Mouse (Mus musculus): ENCODE results near the gene Actl11. TPM values are rescaled to one million over a fixed set of nuclear protein-coding genes. Genes with fewer than 3 reads are reported as not detected.

The Actl11 gene
- total RNA-seq, 2 experiments from 2014 or later = not detected

DNA sequence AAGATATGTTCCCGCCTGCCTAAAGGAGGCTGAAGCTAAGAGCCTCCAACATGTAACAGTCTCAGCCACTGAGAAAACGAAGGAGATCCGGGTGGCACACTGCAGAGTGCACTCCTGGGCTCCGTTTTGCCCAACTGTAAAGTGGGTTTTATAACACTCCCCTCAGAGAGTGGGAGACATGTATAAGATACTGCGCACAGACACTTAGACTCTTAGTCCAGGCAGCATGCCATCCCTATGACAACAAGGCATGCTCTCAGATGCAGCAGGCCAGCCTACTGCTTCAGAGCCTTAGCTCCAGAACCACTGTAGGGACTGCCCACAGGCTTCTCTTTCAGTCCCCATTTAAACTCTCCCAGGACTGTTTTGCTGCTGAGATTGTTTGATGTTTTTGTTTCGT is 9.4 kb upstream of the Actl11 start:
- ATAC-seq (replicated peaks; ENCODE audit: low FRiP score, poor library complexity, severe bottlenecking) = no peak

DNA sequence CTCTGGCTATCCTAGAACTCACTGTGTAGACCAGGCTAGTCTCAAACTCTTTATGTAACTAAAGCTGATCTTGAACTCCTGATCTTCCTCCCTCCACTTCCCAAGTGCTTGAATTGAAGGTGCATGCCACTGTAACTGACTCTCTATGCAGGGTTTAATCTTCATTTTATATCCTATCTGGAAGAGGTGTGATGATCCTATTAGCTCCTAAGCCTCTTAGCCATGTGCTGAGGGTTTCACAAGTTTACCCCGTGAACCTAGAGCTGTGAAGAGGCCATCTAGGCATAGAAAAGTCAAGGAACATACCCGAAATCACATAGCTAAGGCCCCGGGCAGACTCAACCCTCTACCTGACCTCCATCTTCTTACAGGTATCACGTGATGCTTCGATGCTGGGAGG is 8.8 kb upstream of the Actl11 start:
- no peak for ATAC-seq (replicated peaks; ENCODE audit: low FRiP score, poor library complexity, severe bottlenecking)

DNA sequence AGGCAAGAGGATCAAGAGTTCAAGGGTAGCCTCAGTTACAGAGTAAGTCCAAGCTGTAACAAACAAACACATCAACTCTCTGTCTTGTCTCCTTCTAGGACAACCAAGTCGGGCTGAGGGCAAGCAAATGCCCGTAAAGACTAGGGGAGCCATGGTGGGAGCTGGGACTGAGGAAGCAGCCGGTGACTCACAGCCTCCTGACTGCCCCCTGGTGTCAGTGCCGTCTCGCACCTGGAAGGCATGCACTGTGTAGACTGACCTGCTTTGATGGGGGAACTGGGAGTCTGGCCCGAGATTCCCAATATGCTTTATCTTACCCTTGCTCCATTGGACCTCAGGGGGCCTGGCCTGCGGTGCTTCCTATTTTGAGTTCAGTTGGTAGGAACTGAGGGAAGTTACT is 5.2 kb upstream of the Actl11 start:
- ATAC-seq (replicated peaks; ENCODE audit: low FRiP score, poor library complexity, severe bottlenecking) = no peak

GRCm38 (mm10) chr9:107923956-107924355 is 4.3 kb upstream of the Actl11 start:
- ATAC-seq (replicated peaks; ENCODE audit: low FRiP score, poor library complexity, severe bottlenecking) = no peak

- ATAC-seq (replicated peaks; ENCODE audit: low FRiP score, poor library complexity, severe bottlenecking) = no peak
Measured at GRCm38 (mm10) chr9:107925251-107925650, 3.0 kb upstream of the Actl11 start.

GRCm38 (mm10) chr9:107926920-107927420 is 1.3 kb upstream of the Actl11 start:
- no peak for ATAC-seq (replicated peaks; ENCODE audit: low FRiP score, poor library complexity, severe bottlenecking)

DNA sequence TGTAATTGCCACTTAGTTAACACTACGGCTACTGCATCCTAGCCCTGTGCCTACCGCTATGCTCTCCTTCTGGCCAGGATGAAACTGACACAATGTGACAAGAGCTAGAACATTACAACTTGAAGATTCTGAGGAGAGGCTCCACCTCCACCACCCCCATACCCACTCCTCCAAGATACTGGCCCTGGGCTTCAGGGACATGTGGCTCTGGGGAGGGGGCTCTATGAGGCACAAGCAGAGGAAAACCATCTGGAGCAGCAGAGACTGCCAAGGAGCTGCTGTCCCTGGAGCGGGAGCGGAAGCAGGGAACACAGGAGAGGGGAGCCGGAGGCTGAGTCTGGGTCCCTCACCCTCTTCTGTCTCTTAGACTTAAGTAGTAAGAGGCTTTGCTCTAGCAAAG is 520 bp upstream of the Actl11 start:
- no peak for ATAC-seq (replicated peaks; ENCODE audit: low FRiP score, poor library complexity, severe bottlenecking)

DNA sequence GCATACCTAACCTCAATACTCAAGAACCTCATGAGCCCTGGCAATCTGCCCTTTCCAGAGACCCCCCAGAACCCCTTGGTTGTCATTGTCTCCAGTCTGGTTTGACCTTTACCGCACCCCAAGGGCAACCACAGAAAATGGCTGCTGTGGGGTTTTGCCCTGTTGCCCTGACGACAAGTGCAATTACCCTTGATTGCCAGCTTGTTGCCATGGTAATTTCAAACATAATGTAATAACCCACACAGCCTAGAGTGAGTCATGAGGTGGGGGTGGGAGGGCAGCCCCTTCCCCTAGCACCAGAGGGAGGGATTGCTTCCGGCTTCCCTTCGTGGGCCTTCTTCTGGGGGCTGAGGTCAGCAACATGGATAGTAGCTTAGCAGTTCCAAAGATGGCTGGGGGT is 4.0 kb downstream of the Actl11 start:
- no peak for ATAC-seq (replicated peaks; ENCODE audit: low FRiP score, poor library complexity, severe bottlenecking)

- no peak for ATAC-seq (replicated peaks; ENCODE audit: low FRiP score, poor library complexity, severe bottlenecking)
Measured at GRCm38 (mm10) chr9:107934146-107934545, 5.9 kb downstream of the Actl11 start.

DNA sequence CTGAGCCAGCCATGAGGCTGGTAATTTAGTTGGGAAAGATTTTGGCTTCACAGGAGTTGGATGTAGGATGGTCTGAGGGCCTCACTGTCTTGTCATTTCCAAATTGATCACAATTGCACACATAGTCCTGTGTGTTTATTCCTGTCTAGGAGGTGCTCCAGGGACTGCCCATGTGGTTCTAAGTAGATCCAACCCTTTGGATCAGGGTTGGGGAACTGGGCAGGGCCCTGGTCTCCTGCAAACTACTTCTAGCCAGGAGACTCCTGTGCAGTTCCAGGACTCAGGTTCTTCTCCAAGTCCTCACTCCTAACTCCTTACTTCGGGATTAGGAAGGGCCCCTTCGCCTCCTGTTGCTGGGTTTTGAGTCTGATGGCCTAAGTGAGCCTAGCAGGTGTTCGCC is 7.1 kb downstream of the Actl11 start, which contains the start of gene Camkv:
Gene Camkv (plus strand): TSS at position 301 of the 400 bp plus-strand sequence.
- no peak for ATAC-seq (replicated peaks; ENCODE audit: low FRiP score, poor library complexity, severe bottlenecking)

- ATAC-seq (replicated peaks; ENCODE audit: low FRiP score, poor library complexity, severe bottlenecking) = no peak
Measured at GRCm38 (mm10) chr9:107935790-107936214, 7.5 kb downstream of the Actl11 start.

DNA sequence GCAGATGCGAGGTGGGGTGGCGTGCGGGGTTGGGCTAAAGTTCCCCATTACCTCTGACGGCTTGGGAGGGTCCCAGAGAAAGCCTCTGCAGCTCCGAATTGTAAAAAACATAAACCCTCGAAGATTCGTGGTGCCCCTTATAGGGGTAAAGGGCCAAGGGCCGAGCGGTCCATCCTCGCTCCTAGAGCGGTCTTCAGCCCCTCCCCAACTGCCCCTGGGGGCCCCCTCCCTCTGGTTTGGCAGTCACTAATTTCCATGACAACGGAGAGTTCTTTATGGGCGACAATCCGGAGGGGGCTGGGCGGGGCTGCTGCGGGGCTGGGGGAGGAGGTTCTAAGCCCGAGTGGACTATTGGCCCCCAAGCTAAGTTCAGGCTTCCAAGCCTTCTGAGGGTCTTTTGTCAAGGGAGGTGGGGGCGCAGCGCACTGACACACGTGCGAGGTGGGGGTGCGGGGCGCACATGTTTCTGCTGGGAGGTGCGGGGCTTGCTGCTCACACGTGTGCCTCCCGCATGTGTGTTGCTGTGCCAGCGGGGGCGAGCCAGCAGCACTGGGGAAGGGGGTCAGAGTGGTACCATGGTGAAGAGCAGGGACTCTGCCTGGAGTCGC is 8.1 kb downstream of the Actl11 start:
- no peak for ATAC-seq (replicated peaks; ENCODE audit: low FRiP score, poor library complexity, severe bottlenecking)

DNA sequence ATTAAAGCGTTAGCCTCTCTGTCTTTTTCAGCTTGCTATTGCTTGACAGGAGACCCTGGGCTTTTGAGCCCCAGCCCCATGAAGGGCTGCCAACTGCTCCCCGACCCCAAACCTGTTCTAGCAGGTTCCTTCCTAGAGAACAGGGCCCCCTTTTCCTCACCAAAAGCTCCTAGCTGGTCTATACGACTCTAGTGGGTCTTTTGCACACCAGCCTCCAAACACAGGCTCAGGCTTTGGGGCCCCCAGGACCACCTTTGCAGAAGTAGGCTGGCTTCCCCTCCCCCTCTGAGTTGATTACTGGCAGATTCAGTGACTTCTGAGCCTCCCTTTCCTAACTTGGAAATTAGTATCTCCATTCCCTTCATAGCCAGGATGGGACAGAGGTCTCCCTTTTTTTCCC is 8.6 kb downstream of the Actl11 start:
- ATAC-seq (replicated peaks; ENCODE audit: low FRiP score, poor library complexity, severe bottlenecking) = no peak

GRCm38 (mm10) chr9:107947241-107948194 is 19.2 kb downstream of the Actl11 start:
- ATAC-seq (replicated peaks; ENCODE audit: low FRiP score, poor library complexity, severe bottlenecking) = 0 out of 2 replicates have a peak, but pooled peaks have one; percentile 38

- no peak for ATAC-seq (replicated peaks; ENCODE audit: low FRiP score, poor library complexity, severe bottlenecking)
Measured at GRCm38 (mm10) chr9:107949184-107949921, 21.1 kb downstream of the Actl11 start.

- no peak for ATAC-seq (replicated peaks; ENCODE audit: low FRiP score, poor library complexity, severe bottlenecking)
Measured at GRCm38 (mm10) chr9:107949922-107950235, 21.6 kb downstream of the Actl11 start, which contains the start of gene Traip. Gene Traip, plus strand, starts transcription at chr9:107950136.

- ATAC-seq (replicated peaks; ENCODE audit: low FRiP score, poor library complexity, severe bottlenecking) = peak; percentile 97
Measured at GRCm38 (mm10) chr9:107950460-107951355, 22.4 kb downstream of the Actl11 start.

GRCm38 (mm10) chr9:107955613-107956289 is 27.5 kb downstream of the Actl11 start:
- ATAC-seq (replicated peaks; ENCODE audit: low FRiP score, poor library complexity, severe bottlenecking) = no peak

DNA sequence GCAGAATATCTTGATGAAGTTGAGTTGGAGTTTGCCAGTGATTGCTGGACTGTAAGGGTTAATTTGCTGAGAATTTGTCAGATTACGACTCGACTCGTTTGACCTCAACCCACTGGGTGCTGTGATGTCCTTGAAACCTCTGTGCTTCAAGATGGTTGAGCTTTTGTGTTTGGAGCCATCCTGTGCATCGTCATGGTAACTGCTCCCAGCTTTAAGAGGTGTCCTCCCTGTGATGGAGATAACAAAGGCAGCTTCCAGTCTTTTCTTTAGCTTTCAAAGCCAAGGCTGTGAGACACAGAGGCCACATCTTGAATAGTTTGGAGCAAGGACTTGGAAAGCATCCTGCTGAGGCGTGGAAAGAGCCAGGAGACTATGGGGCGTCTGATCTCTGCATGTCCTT is 28.9 kb downstream of the Actl11 start:
- no peak for ATAC-seq (replicated peaks; ENCODE audit: low FRiP score, poor library complexity, severe bottlenecking)
